Mouse (Mus musculus): ENCODE results near the gene Aldh1a2. TPM values are rescaled to one million over a fixed set of nuclear protein-coding genes. Genes with fewer than 3 reads are reported as not detected.

Gene Aldh1a2
- polyA plus RNA-seq, 1 experiment from 2014 or later: 13.1 TPM

- no peak overlapping the region for H3K4me3 ChIP-seq (replicated peaks; ENCODE audit: low read length)
- 86% methylated on average over 6 of the region's 6 CpGs for WGBS
- no peak for ATAC-seq
Measured at GRCm38 (mm10) chr9:71179276-71179896, 36.2 kb upstream of the Aldh1a2 start.

GRCm38 (mm10) chr9:71179964-71180700, 35.5 kb upstream of the Aldh1a2 start:
- Histone ChIP-seq H3K4me2 (ENCODE audit: low read length) (no peak overlapping the region), H3K27me3 (replicated peaks; ENCODE audit: control insufficient read depth, insufficient read depth, low read length) (no peaks in the 10 kb centered on the region), H3K36me3 (ENCODE audit: control insufficient read depth, insufficient read depth) (no peaks in the 10 kb centered on the region), H3K27ac (ENCODE audit: low read length) (no peak overlapping the region), H3K9me3 (ENCODE audit: control insufficient read depth, low read length) (no peaks in the 10 kb centered on the region), H3K4me3 (replicated peaks; ENCODE audit: low read length) (no peak overlapping the region), H3K4me1 (replicated peaks; ENCODE audit: control insufficient read depth, insufficient read depth, low read length) (no peaks in the 10 kb centered on the region), H3K9ac (replicated peaks; ENCODE audit: low read depth, low read length) (no peak overlapping the region)
- ATAC-seq: no peak; the same call in 1 of the 2 replicates
- WGBS: 77% methylated on average over 8 of the region's 8 CpGs

More at GRCm38 (mm10) chr9:71179276-71179896, 36.2 kb upstream of the Aldh1a2 start:
- no peaks in the 10 kb centered on the region for H3K4me1 ChIP-seq (replicated peaks; ENCODE audit: control insufficient read depth, insufficient read depth, low read length)
- H3K27me3 ChIP-seq (replicated peaks; ENCODE audit: control insufficient read depth, insufficient read depth, low read length): no peaks in the 10 kb centered on the region
- no peak overlapping the region for H3K9ac ChIP-seq (replicated peaks; ENCODE audit: low read depth, low read length)
- no peaks in the 10 kb centered on the region for H3K9me3 ChIP-seq (ENCODE audit: control insufficient read depth, low read length)
- no peaks in the 10 kb centered on the region for H3K36me3 ChIP-seq (ENCODE audit: control insufficient read depth, insufficient read depth)
- H3K4me2 ChIP-seq (ENCODE audit: low read length): no peak overlapping the region
- H3K27ac ChIP-seq (ENCODE audit: low read length): no peak overlapping the region

- no peaks in the 10 kb centered on the region for H3K27me3 ChIP-seq (replicated peaks; ENCODE audit: control insufficient read depth, insufficient read depth, low read length)
- H3K4me1 ChIP-seq (replicated peaks; ENCODE audit: control insufficient read depth, insufficient read depth, low read length): peaks cover 3% of the 10 kb centered on the region
- H3K27ac ChIP-seq (ENCODE audit: low read length): no peak overlapping the region
- H3K36me3 ChIP-seq (ENCODE audit: control insufficient read depth, insufficient read depth): no peaks in the 10 kb centered on the region
- no peak overlapping the region for H3K4me3 ChIP-seq (replicated peaks; ENCODE audit: low read length)
- no peak overlapping the region for H3K9ac ChIP-seq (replicated peaks; ENCODE audit: low read depth, low read length)
- H3K4me2 ChIP-seq (ENCODE audit: low read length): no peak overlapping the region
- no peak for ATAC-seq
- no peaks in the 10 kb centered on the region for H3K9me3 ChIP-seq (ENCODE audit: control insufficient read depth, low read length)
Measured at GRCm38 (mm10) chr9:71185285-71185684, 30.3 kb upstream of the Aldh1a2 start.

GRCm38 (mm10) chr9:71185823-71186222, 29.8 kb upstream of the Aldh1a2 start:
- H3K4me3 ChIP-seq (replicated peaks; ENCODE audit: low read length): no peak overlapping the region
- WGBS: 86% methylated on average over 2 of the region's 2 CpGs
- H3K4me1 ChIP-seq (replicated peaks; ENCODE audit: control insufficient read depth, insufficient read depth, low read length): peaks cover 3% of the 10 kb centered on the region
- H3K9ac ChIP-seq (replicated peaks; ENCODE audit: low read depth, low read length): no peak overlapping the region
- H3K4me2 ChIP-seq (ENCODE audit: low read length): no peak overlapping the region
- no peaks in the 10 kb centered on the region for H3K9me3 ChIP-seq (ENCODE audit: control insufficient read depth, low read length)
- ATAC-seq: no peak
- no peak overlapping the region for H3K27ac ChIP-seq (ENCODE audit: low read length)
- H3K36me3 ChIP-seq (ENCODE audit: control insufficient read depth, insufficient read depth): no peaks in the 10 kb centered on the region
- no peaks in the 10 kb centered on the region for H3K27me3 ChIP-seq (replicated peaks; ENCODE audit: control insufficient read depth, insufficient read depth, low read length)

GRCm38 (mm10) chr9:71187396-71187795, 28.2 kb upstream of the Aldh1a2 start:
- WGBS: 93% methylated on average over 7 of the region's 7 CpGs
- Histone ChIP-seq H3K27ac (ENCODE audit: low read length) (no peak overlapping the region), H3K4me2 (ENCODE audit: low read length) (no peak overlapping the region), H3K36me3 (ENCODE audit: control insufficient read depth, insufficient read depth) (no peaks in the 10 kb centered on the region), H3K27me3 (replicated peaks; ENCODE audit: control insufficient read depth, insufficient read depth, low read length) (no peaks in the 10 kb centered on the region), H3K9ac (replicated peaks; ENCODE audit: low read depth, low read length) (no peak overlapping the region), H3K4me3 (replicated peaks; ENCODE audit: low read length) (no peak overlapping the region), H3K9me3 (ENCODE audit: control insufficient read depth, low read length) (no peaks in the 10 kb centered on the region), H3K4me1 (replicated peaks; ENCODE audit: control insufficient read depth, insufficient read depth, low read length) (peaks cover 3% of the 10 kb centered on the region)
- ATAC-seq: no peak

DNA sequence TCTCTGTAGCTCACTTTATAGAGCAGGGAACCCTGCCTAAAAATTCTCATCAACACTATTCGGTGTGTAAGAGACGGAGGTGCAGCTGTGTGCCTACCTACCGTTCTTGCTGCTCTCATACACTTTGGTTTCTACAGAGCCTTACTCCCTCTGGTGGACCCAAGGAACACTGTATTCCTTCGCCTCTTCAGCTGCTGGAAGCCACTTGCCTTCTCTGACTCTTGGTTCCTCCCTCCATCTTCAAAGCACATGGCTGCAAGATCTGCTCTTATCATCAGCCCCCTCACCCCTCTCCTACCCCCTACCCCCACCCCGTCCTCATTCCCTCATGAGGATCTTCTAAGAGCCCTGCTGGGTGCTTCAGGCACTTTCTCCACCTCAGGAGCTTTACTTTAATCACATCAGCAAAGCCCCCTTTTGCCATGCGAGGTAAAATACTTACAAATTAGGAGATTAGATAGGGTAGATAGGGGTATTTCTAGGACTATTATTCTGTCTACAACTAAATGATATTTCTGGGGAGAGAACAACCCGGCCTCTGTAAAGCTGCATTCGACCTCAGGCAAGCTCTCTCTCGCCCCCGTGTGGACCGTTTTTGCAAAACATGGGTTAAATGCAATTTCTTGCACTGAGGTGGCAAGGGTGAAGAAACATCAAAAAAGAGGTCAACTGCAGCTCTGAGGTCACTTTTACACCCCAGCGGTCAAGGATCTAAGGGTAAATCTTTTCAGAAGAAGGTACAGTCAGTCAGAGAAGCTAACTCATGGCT, 26.8 kb upstream of the Aldh1a2 start:
- Histone ChIP-seq H3K9ac (replicated peaks; ENCODE audit: low read depth, low read length) (no peak overlapping the region), H3K4me2 (ENCODE audit: low read length) (peak overlapping the region; percentile 48), H3K4me1 (replicated peaks; ENCODE audit: control insufficient read depth, insufficient read depth, low read length) (peaks cover 3% of the 10 kb centered on the region), H3K27me3 (replicated peaks; ENCODE audit: control insufficient read depth, insufficient read depth, low read length) (no peaks in the 10 kb centered on the region), H3K27ac (ENCODE audit: low read length) (no peak overlapping the region), H3K4me3 (replicated peaks; ENCODE audit: low read length) (peak overlapping the region; percentile 17; the same call in 1 of the 2 replicates), H3K9me3 (ENCODE audit: control insufficient read depth, low read length) (no peaks in the 10 kb centered on the region), H3K36me3 (ENCODE audit: control insufficient read depth, insufficient read depth) (no peaks in the 10 kb centered on the region)
- WGBS: 6% methylated on average over 12 of the region's 12 CpGs
- peak; percentile 79 for ATAC-seq

- ATAC-seq: no peak
- no peak overlapping the region for H3K27ac ChIP-seq (ENCODE audit: low read length)
- H3K9me3 ChIP-seq (ENCODE audit: control insufficient read depth, low read length): no peaks in the 10 kb centered on the region
- H3K9ac ChIP-seq (replicated peaks; ENCODE audit: low read depth, low read length): no peak overlapping the region
- H3K36me3 ChIP-seq (ENCODE audit: control insufficient read depth, insufficient read depth): no peaks in the 10 kb centered on the region
- no peak overlapping the region for H3K4me3 ChIP-seq (replicated peaks; ENCODE audit: low read length)
- WGBS: 92% methylated on average over 5 of the region's 5 CpGs
- H3K27me3 ChIP-seq (replicated peaks; ENCODE audit: control insufficient read depth, insufficient read depth, low read length): no peaks in the 10 kb centered on the region
- H3K4me2 ChIP-seq (ENCODE audit: low read length): no peak overlapping the region
- H3K4me1 ChIP-seq (replicated peaks; ENCODE audit: control insufficient read depth, insufficient read depth, low read length): no peaks in the 10 kb centered on the region
Measured at GRCm38 (mm10) chr9:71198826-71199225, 16.8 kb upstream of the Aldh1a2 start.

DNA sequence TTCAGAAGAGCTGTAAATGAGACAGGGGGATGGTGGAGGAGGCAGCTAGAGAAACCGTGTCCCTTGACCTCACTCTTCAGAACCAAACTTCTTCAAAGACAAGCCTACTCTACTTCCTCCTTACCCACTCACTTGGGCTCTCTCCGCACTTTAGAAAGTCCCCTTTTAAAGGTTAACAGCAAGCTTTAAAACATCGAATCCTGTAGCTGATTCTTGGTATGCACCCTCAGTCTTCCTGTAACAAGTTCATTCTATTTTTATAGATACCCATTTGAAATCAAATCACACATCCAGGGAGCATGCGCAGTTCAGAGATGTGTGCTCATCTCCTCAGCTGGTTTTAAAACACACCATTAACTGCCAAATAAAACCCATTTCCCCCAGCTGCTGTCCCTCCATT, 13.3 kb upstream of the Aldh1a2 start:
- no peaks in the 10 kb centered on the region for H3K27me3 ChIP-seq (replicated peaks; ENCODE audit: control insufficient read depth, insufficient read depth, low read length)
- H3K4me1 ChIP-seq (replicated peaks; ENCODE audit: control insufficient read depth, insufficient read depth, low read length): no peaks in the 10 kb centered on the region
- 81% methylated on average over 4 of the region's 4 CpGs for WGBS
- no peak for ATAC-seq
- H3K4me2 ChIP-seq (ENCODE audit: low read length): no peak overlapping the region
- no peak overlapping the region for H3K9ac ChIP-seq (replicated peaks; ENCODE audit: low read depth, low read length)
- no peaks in the 10 kb centered on the region for H3K9me3 ChIP-seq (ENCODE audit: control insufficient read depth, low read length)
- H3K36me3 ChIP-seq (ENCODE audit: control insufficient read depth, insufficient read depth): no peaks in the 10 kb centered on the region
- H3K27ac ChIP-seq (ENCODE audit: low read length): no peak overlapping the region
- no peak overlapping the region for H3K4me3 ChIP-seq (replicated peaks; ENCODE audit: low read length)

DNA sequence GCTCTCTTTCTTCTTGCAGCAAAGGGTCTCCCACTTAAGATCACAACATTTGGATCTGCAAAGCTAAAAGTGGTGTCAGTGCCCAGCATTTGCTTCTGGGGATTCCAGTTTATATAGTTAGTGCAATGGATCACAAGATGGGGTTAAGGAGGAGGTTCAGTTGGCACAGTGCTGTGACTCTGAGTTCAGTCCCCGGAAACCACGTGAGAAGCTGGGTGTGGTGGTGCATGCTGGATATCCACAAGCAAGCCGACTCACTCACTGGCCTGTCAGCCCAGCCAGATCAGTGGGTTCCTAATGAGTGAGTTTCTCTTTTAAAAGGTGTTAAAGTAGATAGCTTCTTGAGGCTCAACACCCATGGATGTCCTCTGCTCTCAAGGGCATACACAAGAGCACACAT, 6.3 kb upstream of the Aldh1a2 start:
- Histone ChIP-seq H3K27me3 (replicated peaks; ENCODE audit: control insufficient read depth, insufficient read depth, low read length) (peaks cover 19% of the 10 kb centered on the region), H3K9ac (replicated peaks; ENCODE audit: low read depth, low read length) (no peak overlapping the region), H3K9me3 (ENCODE audit: control insufficient read depth, low read length) (no peaks in the 10 kb centered on the region), H3K36me3 (ENCODE audit: control insufficient read depth, insufficient read depth) (no peaks in the 10 kb centered on the region), H3K27ac (ENCODE audit: low read length) (no peak overlapping the region), H3K4me3 (replicated peaks; ENCODE audit: low read length) (no peak overlapping the region), H3K4me1 (replicated peaks; ENCODE audit: control insufficient read depth, insufficient read depth, low read length) (no peaks in the 10 kb centered on the region), H3K4me2 (ENCODE audit: low read length) (no peak overlapping the region)
- WGBS: 65% methylated on average over 3 of the region's 3 CpGs
- no peak for ATAC-seq
